13 mouse cellular contexts compared by ENCODE assay signal in the genomic region with DNA sequence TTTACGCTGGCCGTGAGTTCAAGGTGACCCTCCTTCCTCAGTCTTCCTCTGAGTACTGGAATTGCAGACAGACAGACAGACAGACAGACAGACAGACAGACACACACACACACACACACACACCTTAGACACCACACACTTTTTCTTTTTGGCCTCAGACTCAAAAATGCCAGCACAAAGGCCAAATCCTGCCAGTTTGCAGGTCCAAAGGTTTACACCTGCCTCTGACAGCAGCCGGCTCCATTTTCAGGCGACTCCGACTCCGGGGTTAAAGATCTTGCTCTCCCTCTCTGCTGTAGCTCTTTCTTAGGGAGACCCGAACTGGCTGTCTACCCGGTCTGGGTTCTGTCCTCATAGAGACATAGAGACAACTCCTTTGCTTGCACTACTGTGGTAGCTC. TPM values are rescaled to one million over a fixed set of nuclear protein-coding genes. Genes with fewer than 3 reads are reported as not detected.
DNase-seq lines count a peak whose midpoint lies in the region; ATAC-seq and TF ChIP-seq lines count a peak whose summit lies in the region.
"Had no signal": no experiment of that assay in that cellular context is flagged by ENCODE, and none has a peak within 500 bp of the region (broad histone marks: within the 10 kb centered on the region; RNA-seq: fewer than 3 reads in every experiment).

No protein-coding gene starts in this region.

- no peaks in the 10 kb centered on the region for H3K36me3 ChIP-seq in midbrain, embryonic 10.5 days
- no peaks in the 10 kb centered on the region for H3K36me3 ChIP-seq in midbrain, postnatal 0 days (ENCODE audit: insufficient read depth, low read length)
- H3K36me3 ChIP-seq in midbrain, embryonic 15.5 days (replicated peaks), result no peaks in the 10 kb centered on the region
- H3K36me3 ChIP-seq: G1E had no signal

- H3K9me3 ChIP-seq in midbrain, embryonic 10.5 days (replicated peaks), result no peaks in the 10 kb centered on the region
- H3K9me3 ChIP-seq in midbrain, postnatal 0 days (ENCODE audit: low read length), result no peaks in the 10 kb centered on the region
- H3K9me3 ChIP-seq in midbrain, embryonic 15.5 days, result no peaks in the 10 kb centered on the region

- H3K27me3 ChIP-seq in midbrain, embryonic 10.5 days (ENCODE audit: low read depth, poor library complexity, severe bottlenecking), result peaks cover 57% of the 10 kb centered on the region
- H3K27me3 ChIP-seq in midbrain, postnatal 0 days (ENCODE audit: insufficient read depth, low read length), result 0 out of 2 replicates have a peak, but pooled peaks cover 4% of the 10 kb centered on the region
- no peaks in the 10 kb centered on the region for H3K27me3 ChIP-seq in midbrain, embryonic 15.5 days (replicated peaks)

- peak; percentile 3 for DNase-seq in cerebellum, adult 8-10 months
- no peak for DNase-seq in cerebellum, adult 9-10 months
- DNase-seq in midbrain, embryonic 10.5 days (ENCODE audit: low spot score), result no peak
- DNase-seq in midbrain, postnatal 0 days (ENCODE audit: low spot score), result no peak
- peak; percentile 76 for DNase-seq in kidney, adult 9 months
- DNase-seq in yolk sac, embryonic 10.5 days (ENCODE audit: low spot score), result no peak
- no peak for DNase-seq in gastrocnemius, adult 8-10 months (ENCODE audit: low spot score in 2 of 2)
- DNase-seq: heart, postnatal 14 days; layer of hippocampus, postnatal 36 days had no signal

- peak overlapping the region; percentile 57; the same call in 1 of the 2 replicates for H3K4me3 ChIP-seq in midbrain, embryonic 10.5 days
- H3K4me3 ChIP-seq in midbrain, postnatal 0 days (ENCODE audit: low read depth, low read length), result no peak overlapping the region
- H3K4me3 ChIP-seq in midbrain, embryonic 15.5 days, result no peak overlapping the region

- no peak overlapping the region for H3K4me2 ChIP-seq in midbrain, postnatal 0 days (ENCODE audit: low read depth, low read length, poor library complexity, severe bottlenecking)
- H3K4me2 ChIP-seq in midbrain, embryonic 15.5 days, result no peak overlapping the region

- H3K4me1 ChIP-seq in midbrain, embryonic 10.5 days, result peaks cover 55% of the 10 kb centered on the region
- peaks cover 6% of the 10 kb centered on the region; the same call in 1 of the 2 replicates for H3K4me1 ChIP-seq in midbrain, postnatal 0 days (ENCODE audit: insufficient read depth, low read length)
- peaks cover 13% of the 10 kb centered on the region for H3K4me1 ChIP-seq in midbrain, embryonic 15.5 days

- no peak overlapping the region for H3K9ac ChIP-seq in midbrain, postnatal 0 days (replicated peaks; ENCODE audit: low read length, poor library complexity, severe bottlenecking)
- no peak overlapping the region for H3K9ac ChIP-seq in midbrain, embryonic 15.5 days
- H3K9ac ChIP-seq: liver, embryonic 14.5 days had no signal

- no peak for ATAC-seq in midbrain, postnatal 0 days (ENCODE audit: low FRiP score)
- ATAC-seq in midbrain, embryonic 15.5 days (replicated peaks), result no peak
- ATAC-seq: CD4-positive, CD25-positive, alpha-beta regulatory T cell, adult 4 months had no signal

- TF ChIP-seq CTCF in midbrain, postnatal 0 days (IDR thresholded peaks at IDR 0.05), result no peak

- 71% methylated on average over 8 of the region's 8 CpGs for WGBS in midbrain, embryonic 10.5 days
- WGBS in midbrain, postnatal 0 days, result 60% methylated on average over 8 of the region's 8 CpGs
- 56% methylated on average over 8 of the region's 8 CpGs for WGBS in midbrain, embryonic 15.5 days

- H3K27ac ChIP-seq in midbrain, embryonic 10.5 days (replicated peaks), result peak overlapping the region; percentile 71; the same call in 1 of the 2 replicates
- no peak overlapping the region for H3K27ac ChIP-seq in midbrain, postnatal 0 days (ENCODE audit: low read depth, low read length)
- peak overlapping the region; percentile 12; the same call in 1 of the 2 replicates for H3K27ac ChIP-seq in midbrain, embryonic 15.5 days
- H3K27ac ChIP-seq: liver, embryonic 14.5 days had no signal

RNA-seq across cellular contexts. Expression of gene Eya2, which starts 30.7 kb away (rescaled TPM):
- 9.6 and 14.2 TPM in 2 replicates for polyA plus RNA-seq in midbrain, embryonic 10.5 days (2016; fragmentation: Nextera tagmentation; extraction: Ambion mirVana)
- 12.0 and 21.6 TPM in 2 replicates for total RNA-seq in midbrain, postnatal 0 days (2014; rRNA removed)
- polyA plus RNA-seq in midbrain, postnatal 0 days (2015; fragmentation: Nextera tagmentation; extraction: Ambion mirVana), result 6.0 and 7.1 TPM in 2 replicates
- 4.6 and 9.0 TPM in 2 replicates for polyA plus RNA-seq in midbrain, embryonic 15.5 days (2015; fragmentation: Nextera tagmentation; extraction: Ambion mirVana)
- 1 to 10 TPM; 1.1 to 4.7 (median 1.7) TPM for total RNA-seq in gastrocnemius, adult 8-10 months (2022)
- total RNA-seq: G1E had no signal
- polyA plus RNA-seq: G1E had no signal

Comparison
In these comparisons a context has a peak if more than half of its experiments do, and no peak if none do; other contexts are left out.
1. DNase-seq: peak in cerebellum, adult 8-10 months (single experiment) and kidney, adult 9 months (single experiment); none in cerebellum, adult 9-10 months (single experiment), midbrain, embryonic 10.5 days (single experiment), midbrain, postnatal 0 days (single experiment), yolk sac, embryonic 10.5 days (single experiment) and gastrocnemius, adult 8-10 months (0 of 2).